Mouse (Mus musculus) megakaryocyte, embryonic 14.5 days (primary cell): Measurements from ENCODE around the gene Gpc6.

ENCODE experiments used
- FLI1 ChIP-seq: IDR thresholded peaks from 2 replicates; pipeline ENCODE4 v1.6.1; 2012; ENCODE audit warnings: low read length, inconsistent platforms, mixed read lengths
- GATA1 ChIP-seq: IDR thresholded peaks from 3 replicates; pipeline ENCODE4 v1.6.1; 2012; ENCODE audit warnings: mixed read lengths, low read length, inconsistent platforms, borderline replicate concordance

GRCm38 (mm10) chr14:117894869-117895538, 969.9 kb downstream of the Gpc6 start:
- no peak for TF ChIP-seq GATA1
- TF ChIP-seq FLI1 = no peak
